9 mouse cellular contexts compared by ENCODE assay signal in genomic region chr17:66325440-66326203, GRCm38 (mm10).
DNase-seq lines count a peak whose midpoint lies in the region; ATAC-seq lines count a peak whose summit lies in the region.
"Had no signal": no experiment of that assay in that cellular context is flagged by ENCODE, and none has a peak within 500 bp of the region (broad histone marks: within the 10 kb centered on the region; RNA-seq: fewer than 3 reads in every experiment).

No protein-coding gene starts in this region.

- intact Hi-C loops in left cerebral cortex, postnatal 4 days (cut with DNase I): no loop called here

- peaks cover 44% of the 10 kb centered on the region for H3K9me3 ChIP-seq in megakaryocyte, embryonic 14.5 days
- H3K9me3 ChIP-seq in hindbrain, embryonic 13.5 days: no peaks in the 10 kb centered on the region; the same call in 1 of the 2 replicates
- H3K9me3 ChIP-seq in heart, embryonic 11.5 days (replicated peaks; ENCODE audit: control insufficient read depth, low read length): no peaks in the 10 kb centered on the region

- H3K4me3 ChIP-seq in megakaryocyte, embryonic 14.5 days (replicated peaks): peak overlapping the region; percentile 72
- H3K4me3 ChIP-seq in hindbrain, embryonic 13.5 days: peak overlapping the region; percentile 21
- H3K4me3 ChIP-seq in heart, embryonic 11.5 days (ENCODE audit: low read depth, low read length): no peak overlapping the region

- peak overlapping the region; percentile 49 for H3K4me2 ChIP-seq in hindbrain, embryonic 13.5 days
- no peak overlapping the region for H3K4me2 ChIP-seq in heart, embryonic 11.5 days

- peak; percentile 30 for DNase-seq in left cerebral cortex, postnatal 4 days
- DNase-seq in right cerebral cortex, postnatal 36 days (ENCODE audit: low spot score in 2 of 2): peak; percentile 52 to 80
- DNase-seq in lung, postnatal 14 days: no peak
- DNase-seq in thymus, postnatal 14 days: no peak
- DNase-seq: thymus, postnatal 36 days had no signal

- ATAC-seq in megakaryocyte, adult 5-6 weeks (ENCODE audit: poor library complexity, severe bottlenecking): no peak
- peak; percentile 92 for ATAC-seq in hindbrain, embryonic 13.5 days (ENCODE audit: low FRiP score)
- ATAC-seq in heart, embryonic 11.5 days (replicated peaks; ENCODE audit: insufficient number of reproducible peaks, low FRiP score, low TSS enrichment): no peak

- no peaks in the 10 kb centered on the region for H3K4me1 ChIP-seq in megakaryocyte, embryonic 14.5 days
- peaks cover 26% of the 10 kb centered on the region for H3K4me1 ChIP-seq in hindbrain, embryonic 13.5 days (replicated peaks)
- H3K4me1 ChIP-seq in heart, embryonic 11.5 days (ENCODE audit: control insufficient read depth, insufficient read depth, low read length): peaks cover 3% of the 10 kb centered on the region; the same call in 1 of the 2 replicates

- peak overlapping the region; percentile 61 for H3K9ac ChIP-seq in hindbrain, embryonic 13.5 days
- H3K9ac ChIP-seq in heart, embryonic 11.5 days (ENCODE audit: low read depth, low read length): no peak overlapping the region

- H3K27ac ChIP-seq in hindbrain, embryonic 13.5 days: peak overlapping the region; percentile 88
- H3K27ac ChIP-seq in heart, embryonic 11.5 days (ENCODE audit: low read depth, low read length): no peak overlapping the region

- no peaks in the 10 kb centered on the region for H3K36me3 ChIP-seq in megakaryocyte, embryonic 14.5 days (replicated peaks; ENCODE audit: low read length)
- no peaks in the 10 kb centered on the region for H3K36me3 ChIP-seq in hindbrain, embryonic 13.5 days
- H3K36me3 ChIP-seq in heart, embryonic 11.5 days (ENCODE audit: control insufficient read depth, insufficient read depth, low read length): no peaks in the 10 kb centered on the region

- H3K27me3 ChIP-seq in megakaryocyte, embryonic 14.5 days (replicated peaks): no peaks in the 10 kb centered on the region
- H3K27me3 ChIP-seq in hindbrain, embryonic 13.5 days: no peaks in the 10 kb centered on the region
- no peaks in the 10 kb centered on the region for H3K27me3 ChIP-seq in heart, embryonic 11.5 days (ENCODE audit: control insufficient read depth, insufficient read depth, low read length)

- WGBS in hindbrain, embryonic 13.5 days: 32% methylated on average over 14 of the region's 14 CpGs
- WGBS in heart, embryonic 11.5 days (ENCODE audit: insufficient replicate concordance): 56% methylated on average over 14 of the region's 14 CpGs

Comparison
In these comparisons a context has a peak if more than half of its experiments do, and no peak if none do; other contexts are left out.
1. DNase-seq: peak in left cerebral cortex, postnatal 4 days (single experiment) and right cerebral cortex, postnatal 36 days (2 of 2); none in lung, postnatal 14 days (single experiment) and thymus, postnatal 14 days (single experiment).